Mouse (Mus musculus) large intestine, adult 2 months (tissue): ENCODE data around the gene Gm8677. TPM values are rescaled to one million over a fixed set of nuclear protein-coding genes. Genes with fewer than 3 reads are reported as not detected.
"Not testable (repeated sequence)": the region's sequence is repeated elsewhere in the genome, so short reads cannot be mapped to it uniquely, and the experiment has no call there.

Experiments
- DNase-seq: peaks from one replicate; pipeline ENCODE4 v3.0.0-alpha.2; 2012; ENCODE audit warnings: low read depth, low spot score
- WGBS: fragments of 180-500 bp; shearing (Covaris S2); methylation state at CpG from one replicate; pipeline ENCODE4 v1.1.7; 2018; 5-methylcytosine and 5-hydroxymethylcytosine counted together
- polyA plus RNA-seq: library from polyadenylated mRNA; depleted of rRNA; stranded (reverse); fragments of >200 nt; gene quantifications from 2 replicates; pipeline ENCODE4 v1.2.3, GENCODE M21; 2012; rRNA removed

Gene Gm8677
- polyA plus RNA-seq = not detected in 2 replicates

DNA sequence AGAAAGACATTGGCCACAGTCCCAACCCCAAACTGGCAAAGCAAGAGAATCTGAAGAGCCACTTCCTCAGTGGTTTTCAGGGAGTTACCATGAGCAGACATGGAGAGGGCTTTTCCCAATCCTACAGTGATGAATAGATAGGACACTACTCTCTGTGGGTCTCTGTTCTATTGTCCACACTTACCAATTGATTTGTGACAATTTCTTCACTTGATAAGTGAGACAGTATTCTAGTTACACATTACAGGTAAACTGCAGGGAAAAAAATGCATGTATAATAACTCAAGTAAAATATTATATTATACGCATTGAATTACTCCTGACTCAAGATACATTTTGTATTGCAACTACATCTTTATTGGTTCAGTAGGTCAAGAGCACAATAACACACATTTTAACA is at the start of gene Gm8677:
Gene Gm8677 (minus strand): TSS at position 101 of the 400 bp plus-strand sequence.
- not testable (repeated sequence) for DNase-seq
- WGBS = no CpG with 5 or more reads among the region's 1 CpGs

DNA sequence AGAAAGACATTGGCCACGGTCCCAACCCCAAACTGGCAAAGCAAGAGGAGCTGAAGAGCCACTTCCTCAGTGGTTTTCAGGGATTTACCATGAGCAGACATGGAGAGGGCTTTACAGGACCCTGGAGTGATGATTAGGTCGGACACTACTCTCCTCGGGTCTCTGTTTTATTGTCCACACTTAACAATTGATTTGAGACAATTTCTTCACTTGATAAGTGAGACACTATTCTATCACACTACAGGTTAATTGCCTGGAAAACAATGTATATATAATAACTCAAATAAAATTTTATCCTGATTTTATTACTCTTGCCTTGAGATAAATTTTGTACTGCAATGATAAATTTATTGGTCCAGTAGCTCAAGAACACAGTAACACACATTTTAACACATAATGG is 30.6 kb upstream of the Gm8677 start, which contains the start of gene Gm4201:
Gene Gm4201 (minus strand): TSS at position 101 of the 400 bp plus-strand sequence.
- no CpG with 5 or more reads among the region's 3 CpGs for WGBS
- not testable (repeated sequence) for DNase-seq

- not testable (repeated sequence) for DNase-seq
- no CpG with 5 or more reads among the region's 3 CpGs for WGBS
These were observed 12.0 kb downstream of the Gm8677 start, which contains the start of gene Vmn1r152 for GRCm38 (mm10) chr7:22522667-22523066. TSS of gene Vmn1r152 (plus strand) at chr7:22522967.

DNA sequence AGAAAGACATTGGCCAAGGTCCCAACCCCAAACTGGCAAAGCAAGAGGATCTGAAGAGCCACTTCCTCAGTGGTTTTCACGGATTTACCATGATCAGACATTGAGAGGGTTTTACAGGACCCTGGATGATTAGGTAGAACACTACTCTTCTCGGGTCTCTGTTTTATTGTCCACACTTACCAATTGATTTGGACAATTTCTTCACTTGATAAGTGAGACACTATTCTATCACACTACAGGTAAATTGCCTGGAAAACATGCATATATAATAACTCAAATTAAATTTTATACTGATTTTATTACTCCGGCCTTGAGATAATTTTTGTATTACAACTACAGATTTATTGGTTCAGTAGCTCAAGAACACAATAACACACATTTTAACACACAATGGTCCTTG is 35.1 kb downstream of the Gm8677 start, which contains the start of gene Vmn1r151:
Gene Vmn1r151 (minus strand): TSS at position 101 of the 400 bp plus-strand sequence.
- not testable (repeated sequence) for DNase-seq
- 47% methylated on average over 2 of the region's 3 CpGs for WGBS

Other genes starting within 250 kb of the Gm8677 start
- not detected in 2 replicates for gene Gm4187, start 205.2 kb downstream of the Gm8677 start, polyA plus RNA-seq
- not detected in 2 replicates for gene Gm8660, start 163.8 kb downstream of the Gm8677 start, polyA plus RNA-seq
- gene Vmn1r148, start 121.3 kb downstream of the Gm8677 start, polyA plus RNA-seq = not detected in 2 replicates
- gene Vmn1r149, start 96.7 kb downstream of the Gm8677 start, polyA plus RNA-seq = not detected in 2 replicates
- gene Gm10665, start 70.8 kb downstream of the Gm8677 start, polyA plus RNA-seq = not detected in 2 replicates
- gene Vmn1r151, start 35.2 kb downstream of the Gm8677 start, polyA plus RNA-seq = not detected in 2 replicates
- gene Vmn1r152, start 11.9 kb downstream of the Gm8677 start, polyA plus RNA-seq = not detected in 2 replicates
- not detected in 2 replicates for gene Gm4201, start 30.5 kb upstream of the Gm8677 start, polyA plus RNA-seq
- gene Gm4565, start 53.2 kb upstream of the Gm8677 start, polyA plus RNA-seq = not detected in 2 replicates
- not detected in 2 replicates for gene Vmn1r155, start 123.1 kb upstream of the Gm8677 start, polyA plus RNA-seq
- gene Gm8693, start 157.4 kb upstream of the Gm8677 start, polyA plus RNA-seq = not detected in 2 replicates
- not detected in 2 replicates for gene Gm4567, start 184.8 kb upstream of the Gm8677 start, polyA plus RNA-seq
- not detected in 2 replicates for gene Vmn1r157, start 226.8 kb upstream of the Gm8677 start, polyA plus RNA-seq